Mouse (Mus musculus) intestine, postnatal 0 days (tissue): ENCODE measurements around the gene Plppr2. TPM values are rescaled to one million over a fixed set of nuclear protein-coding genes. Genes with fewer than 3 reads are reported as not detected.

Source experiments
- ATAC-seq: fragments of 200-750 bp; cut with Nextera tagmentation; 2 replicates; pipeline ENCODE4 v1.8.0; 2017; ENCODE audit warnings: mild to moderate bottlenecking, moderate TSS enrichment, moderate library complexity
- H3K27ac ChIP-seq: fragments of 300-500 bp; sonication (generic); 2 replicates; pipeline ENCODE4 v1.5.1; 2014; ENCODE audit warnings: mild to moderate bottlenecking, low read depth, low read length, moderate library complexity
- H3K27me3 ChIP-seq: fragments of 300-500 bp; sonication (generic); replicated peaks from 2 replicates; pipeline ENCODE4 v1.6.1; 2014; ENCODE audit warnings: low read length, mixed read lengths; ENCODE audit not compliant: control insufficient read depth, insufficient read depth
- H3K36me3 ChIP-seq: fragments of 300-500 bp; sonication (generic); 2 replicates; pipeline ENCODE4 v1.6.1; 2014; ENCODE audit warnings: mild to moderate bottlenecking, moderate library complexity; ENCODE audit not compliant: control insufficient read depth, insufficient read depth
- H3K4me1 ChIP-seq: fragments of 300-500 bp; sonication (generic); replicated peaks from 2 replicates; pipeline ENCODE4 v1.6.1; 2014; ENCODE audit warnings: antibody characterized with exemption, low read length, mixed read lengths; ENCODE audit not compliant: control insufficient read depth, insufficient read depth
- H3K4me2 ChIP-seq: fragments of 300-500 bp; sonication (generic); replicated peaks from 2 replicates; pipeline ENCODE4 v1.6.1; 2014; ENCODE audit warnings: low read depth, mild to moderate bottlenecking, moderate library complexity
- H3K4me3 ChIP-seq: fragments of 300-500 bp; sonication (generic); 2 replicates; pipeline ENCODE4 v1.5.1; 2014; ENCODE audit warnings: low read depth, low read length
- H3K9ac ChIP-seq: fragments of 300-500 bp; sonication (generic); 2 replicates; pipeline ENCODE4 v1.6.1; 2014; ENCODE audit warnings: mild to moderate bottlenecking, low read depth, low read length
- H3K9me3 ChIP-seq: fragments of 300-500 bp; sonication (generic); 2 replicates; pipeline ENCODE4 v1.6.1; 2016; ENCODE audit warnings: mixed run types; ENCODE audit not compliant: control insufficient read depth
- CTCF ChIP-seq: sonication (generic); IDR thresholded peaks from 2 replicates; pipeline ENCODE4 v1.5.1; 2016; ENCODE audit warnings: low read depth, mild to moderate bottlenecking, control low read depth, antibody characterized with exemption, moderate library complexity
- WGBS: fragments of 180-500 bp; shearing (Covaris S2); extraction: QIAGEN DNeasy Blood & Tissue Kit; methylation state at CpG from one replicate; pipeline ENCODE4 v1.1.7; 2014; 5-methylcytosine and 5-hydroxymethylcytosine counted together
- polyA plus RNA-seq: library from polyadenylated mRNA; unstranded; fragments of >200 nt; fragmentation: Nextera tagmentation; extraction: Ambion mirVana; gene quantifications from 2 replicates; pipeline ENCODE4 v1.2.1, GENCODE M21; 2015

The Plppr2 gene
- polyA plus RNA-seq, 1 experiment from 2014 or later: 3.2 TPM

GRCm38 (mm10) chr9:21962010-21962409, 25.2 kb downstream of the Plppr2 start:
- 0 out of 2 replicates have a peak overlapping the region, but pooled peaks have one; percentile 17 for H3K9ac ChIP-seq
- H3K4me2 ChIP-seq: peak overlapping the region; percentile 88
- no peak for ATAC-seq
- no peak for TF ChIP-seq CTCF
- H3K36me3 ChIP-seq: no peaks in the 10 kb centered on the region
- H3K4me3 ChIP-seq: peak overlapping the region; percentile 50
- H3K9me3 ChIP-seq: no peaks in the 10 kb centered on the region
- H3K27ac ChIP-seq: no peak overlapping the region
- H3K27me3 ChIP-seq: peaks cover 34% of the 10 kb centered on the region
- 2% methylated on average over 15 of the region's 15 CpGs for WGBS
- H3K4me1 ChIP-seq: no peaks in the 10 kb centered on the region; the same call in 1 of the 2 replicates

- peak overlapping the region; percentile 88 for H3K4me2 ChIP-seq
- peaks cover 34% of the 10 kb centered on the region for H3K27me3 ChIP-seq
- peak overlapping the region; percentile 50 for H3K4me3 ChIP-seq
- no peaks in the 10 kb centered on the region for H3K36me3 ChIP-seq
- 0 out of 2 replicates have a peak overlapping the region, but pooled peaks have one; percentile 17 for H3K9ac ChIP-seq
- no peaks in the 10 kb centered on the region; the same call in 1 of the 2 replicates for H3K4me1 ChIP-seq
- no peak overlapping the region for H3K27ac ChIP-seq
- WGBS: 4% methylated on average over 34 of the region's 34 CpGs
- peak; percentile 18; the same call in 1 of the 2 replicates for ATAC-seq
- no peaks in the 10 kb centered on the region for H3K9me3 ChIP-seq
- TF ChIP-seq CTCF: peak; percentile 37
Observed at GRCm38 (mm10) chr9:21962416-21963059, 25.7 kb downstream of the Plppr2 start.

GRCm38 (mm10) chr9:21963417-21963816, 26.6 kb downstream of the Plppr2 start, which contains the start of gene Epor:
Gene Epor (minus strand): TSS chr9:21963506.
- Histone ChIP-seq H3K4me2 (peak within 1 kb of the TSS; percentile 88), H3K36me3 (no peaks in the 10 kb centered on the region), H3K27me3 (peaks cover 34% of the 10 kb centered on the region), H3K4me3 (peak within 1 kb of the TSS; percentile 50), H3K4me1 (no peaks in the 10 kb centered on the region; the same call in 1 of the 2 replicates), H3K9me3 (no peaks in the 10 kb centered on the region), H3K27ac (no peak within 1 kb of the TSS), H3K9ac (0 out of 2 replicates have a peak within 1 kb of the TSS, but pooled peaks have one; percentile 17)
- TF ChIP-seq CTCF: no peak
- whole genome bisulfite sequencing: 29% methylated on average over 7 of the region's 8 CpGs
- no peak for ATAC-seq

- no peak overlapping the region for H3K9ac ChIP-seq
- H3K4me1 ChIP-seq: no peaks in the 10 kb centered on the region
- H3K27me3 ChIP-seq: no peaks in the 10 kb centered on the region
- no peak overlapping the region for H3K27ac ChIP-seq
- no peaks in the 10 kb centered on the region for H3K9me3 ChIP-seq
- no peak overlapping the region for H3K4me2 ChIP-seq
- 42% methylated on average over 6 of the region's 6 CpGs for WGBS
- ATAC-seq: no peak
- H3K36me3 ChIP-seq: no peaks in the 10 kb centered on the region
- TF ChIP-seq CTCF: no peak
- no peak overlapping the region for H3K4me3 ChIP-seq
Observed at GRCm38 (mm10) chr9:21968883-21969282, 32.0 kb downstream of the Plppr2 start.

- Histone ChIP-seq H3K36me3 (no peaks in the 10 kb centered on the region), H3K4me3 (no peak overlapping the region), H3K27me3 (no peaks in the 10 kb centered on the region), H3K9me3 (no peaks in the 10 kb centered on the region), H3K4me2 (no peak overlapping the region), H3K27ac (no peak overlapping the region), H3K4me1 (no peaks in the 10 kb centered on the region), H3K9ac (no peak overlapping the region)
- 83% methylated on average over 4 of the region's 4 CpGs for WGBS
- TF ChIP-seq CTCF: no peak
- no peak for ATAC-seq
Observed at GRCm38 (mm10) chr9:21969304-21969703, 32.5 kb downstream of the Plppr2 start.

- H3K27ac ChIP-seq: no peak overlapping the region
- H3K9me3 ChIP-seq: no peaks in the 10 kb centered on the region
- H3K9ac ChIP-seq: no peak overlapping the region
- 86% methylated on average over 10 of the region's 10 CpGs for WGBS
- TF ChIP-seq CTCF: no peak
- H3K36me3 ChIP-seq: no peaks in the 10 kb centered on the region
- H3K4me1 ChIP-seq: no peaks in the 10 kb centered on the region
- H3K4me2 ChIP-seq: no peak overlapping the region
- no peak overlapping the region for H3K4me3 ChIP-seq
- H3K27me3 ChIP-seq: no peaks in the 10 kb centered on the region
- no peak for ATAC-seq
Observed at GRCm38 (mm10) chr9:21976626-21977175, 39.9 kb downstream of the Plppr2 start.
